Mouse (Mus musculus): Measurements from ENCODE around the gene Mdga2.

Mdga2 gene

GRCm38 (mm10) chr12:66705015-66705414 is 517.3 kb downstream of the Mdga2 start:
- no peak for DNase-seq (ENCODE audit: low read depth, low spot score)

DNA sequence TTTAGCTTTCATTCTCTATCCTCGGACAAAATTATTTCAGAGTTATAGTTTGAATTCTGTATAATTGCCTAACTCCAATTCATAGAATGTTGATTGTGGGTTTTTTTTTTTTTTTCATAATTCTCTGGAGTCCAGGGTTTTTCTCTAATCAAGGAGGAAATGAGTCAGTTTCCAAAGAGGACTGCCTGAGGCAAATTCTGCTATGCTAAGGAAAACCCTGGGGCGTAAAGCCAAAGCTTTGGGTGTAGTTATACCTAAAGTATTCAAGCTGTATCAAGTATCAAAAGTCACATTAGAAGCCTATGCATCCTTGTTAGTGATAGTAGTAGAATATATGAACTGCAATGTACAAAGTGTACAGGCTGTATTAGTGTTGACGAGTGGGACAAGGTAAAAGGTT is 519.6 kb downstream of the Mdga2 start:
- no peak for DNase-seq (ENCODE audit: low read depth, low spot score)

DNA sequence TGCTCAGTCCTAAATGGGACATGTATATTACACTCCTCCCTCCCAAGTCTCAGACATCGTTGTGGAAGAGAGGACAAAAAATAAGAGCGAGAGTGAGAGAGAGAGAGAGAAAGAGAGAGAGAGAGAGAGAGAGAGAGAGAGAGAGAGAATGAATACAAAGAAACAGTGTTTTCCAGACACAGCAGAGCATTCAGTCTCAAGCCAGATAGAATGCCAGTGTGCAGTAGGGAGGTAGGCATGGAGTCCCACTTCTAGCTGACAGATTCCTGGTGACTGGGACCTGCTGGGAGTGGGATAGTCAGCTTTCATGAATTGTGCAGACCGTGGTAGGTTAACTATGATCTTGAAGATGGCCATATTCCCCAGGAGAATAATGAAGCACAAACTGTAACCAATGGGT is 542.8 kb downstream of the Mdga2 start:
- no peak for DNase-seq (ENCODE audit: low read depth, low spot score)

DNA sequence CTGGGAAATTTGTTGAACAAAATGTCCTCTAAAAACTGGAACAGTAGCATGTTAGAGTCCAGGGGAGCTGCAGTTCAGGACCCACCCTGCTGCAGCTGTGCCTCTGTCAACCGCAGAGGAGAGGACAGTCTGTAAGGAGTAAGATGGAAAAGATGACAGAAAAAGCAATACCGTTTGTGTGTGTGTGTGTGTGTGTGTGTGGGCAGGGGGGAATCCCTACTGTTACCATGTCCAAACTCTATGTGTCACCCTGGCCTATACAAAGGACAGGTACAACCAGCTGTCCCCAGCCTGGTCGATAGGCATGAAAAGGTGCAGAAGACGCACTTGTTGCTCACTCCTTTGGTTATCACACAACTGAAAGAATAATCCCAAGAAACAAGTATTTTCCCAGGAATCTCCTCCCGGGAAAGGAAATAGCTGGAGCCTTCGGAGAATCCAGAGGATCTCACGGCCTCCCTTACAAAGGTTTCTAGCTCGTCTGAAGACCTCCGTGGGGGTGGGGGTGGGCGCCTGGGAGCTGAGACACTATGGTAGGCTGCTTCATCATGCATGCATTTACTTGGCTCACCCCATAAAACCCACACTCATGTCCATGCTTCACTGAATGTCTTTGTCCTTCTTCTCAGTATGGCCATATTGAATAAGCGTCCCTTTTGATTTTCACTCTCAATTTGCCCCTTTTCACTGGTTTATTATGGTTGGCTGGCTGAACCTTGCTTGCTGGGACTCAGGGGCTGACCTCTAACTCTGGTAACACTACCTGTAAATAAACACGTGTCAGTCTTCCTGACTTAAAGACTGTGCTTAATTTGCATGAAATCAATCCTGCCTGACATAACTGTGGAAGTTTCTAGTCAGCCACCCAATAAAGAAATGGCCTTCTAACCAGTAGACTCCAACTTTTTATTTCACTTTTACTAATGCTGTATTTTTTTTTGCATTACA is 573.5 kb downstream of the Mdga2 start:
- no peak for DNase-seq (ENCODE audit: low read depth, low spot score)

DNA sequence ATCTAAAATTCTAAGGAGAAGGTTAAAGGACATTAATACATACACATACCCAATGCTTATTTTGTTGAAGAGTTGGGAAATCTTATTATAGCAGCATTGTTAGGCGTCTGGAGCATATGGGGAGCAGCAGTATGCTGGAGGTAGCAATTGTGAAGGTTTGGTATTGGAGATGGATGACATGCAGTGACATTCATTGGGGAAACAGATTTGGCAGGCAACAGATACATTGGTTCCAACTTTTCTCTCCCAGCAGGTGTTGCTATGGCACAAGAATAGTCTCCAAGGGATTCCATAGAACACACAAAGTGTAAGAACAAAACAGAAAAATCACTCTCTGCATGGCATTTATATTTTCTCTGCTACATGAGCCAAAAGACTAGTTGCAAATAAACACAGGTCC is 581.9 kb downstream of the Mdga2 start:
- DNase-seq (ENCODE audit: low read depth, low spot score), result no peak

- no peak for DNase-seq (ENCODE audit: low read depth, low spot score)
Observed at GRCm38 (mm10) chr12:66619944-66620343, 602.4 kb downstream of the Mdga2 start.

GRCm38 (mm10) chr12:66591617-66592230 is 630.6 kb downstream of the Mdga2 start:
- no peak for DNase-seq (ENCODE audit: low read depth, low spot score)

DNA sequence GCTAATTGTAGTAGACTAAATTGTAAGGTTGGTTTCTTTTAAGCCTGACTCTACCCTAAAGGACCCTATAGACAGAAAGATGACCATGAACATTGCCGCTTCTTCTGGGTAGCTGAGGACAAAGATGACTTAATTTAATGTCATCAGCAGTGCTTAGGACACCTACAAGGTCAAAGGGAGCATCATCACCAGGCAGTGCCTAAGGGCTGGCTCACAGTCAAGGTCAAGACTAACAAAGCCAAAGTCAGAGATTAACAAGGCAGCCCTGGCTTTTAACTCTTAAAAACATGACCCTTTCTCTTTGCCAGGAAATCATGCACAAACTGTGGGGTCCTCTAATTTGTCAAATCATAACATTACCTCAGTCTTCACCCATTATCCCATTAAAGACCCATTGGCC is 657.0 kb downstream of the Mdga2 start:
- DNase-seq (ENCODE audit: low read depth, low spot score), result no peak

DNA sequence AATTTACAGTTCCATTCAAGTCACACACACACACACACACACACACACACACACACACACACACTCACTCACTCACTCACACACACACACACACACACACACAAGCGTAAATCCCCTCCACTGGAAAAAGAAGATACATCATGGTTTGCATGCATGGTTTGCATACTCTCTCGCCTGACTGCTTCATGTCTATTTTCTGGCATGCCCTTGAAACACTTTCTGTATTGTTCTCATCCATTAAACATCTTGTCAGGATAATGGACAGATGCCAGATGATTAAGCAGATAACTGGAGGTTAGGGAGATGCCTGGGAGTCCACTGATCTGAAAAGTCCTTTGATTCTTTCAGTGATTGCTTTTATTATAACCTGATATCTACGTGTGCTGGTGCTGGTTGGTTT is 665.5 kb downstream of the Mdga2 start:
- DNase-seq (ENCODE audit: low read depth, low spot score), result no peak

DNA sequence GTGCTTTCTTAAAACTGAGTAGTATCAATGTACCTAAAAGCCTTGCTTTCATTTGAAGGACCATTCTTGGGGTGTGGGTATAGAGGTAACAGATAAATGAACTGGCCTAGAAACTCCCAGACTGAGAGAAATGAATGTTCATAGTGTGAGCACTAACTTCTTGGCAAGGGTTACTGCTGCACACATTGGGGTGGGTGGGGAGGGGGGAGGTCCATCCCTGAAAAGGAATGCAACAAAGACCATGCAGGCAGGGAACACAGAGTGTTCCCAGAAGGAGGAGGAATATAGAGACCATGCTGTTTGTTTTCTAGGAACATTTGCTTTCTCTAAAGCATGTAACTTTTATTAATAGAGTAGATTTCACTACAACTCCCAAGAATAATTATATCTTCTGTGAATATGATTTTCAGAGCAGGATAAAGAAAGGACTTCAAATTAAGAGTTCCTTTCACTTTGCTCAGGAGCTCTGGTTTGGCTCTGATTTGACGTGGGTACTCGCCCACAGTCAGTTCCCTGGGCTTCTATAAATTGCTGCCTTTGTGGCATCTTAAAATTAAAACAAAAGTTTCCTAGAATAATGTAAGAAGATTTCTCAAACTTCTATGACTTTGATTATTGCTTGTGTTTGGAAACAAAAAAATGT is 666.0 kb downstream of the Mdga2 start:
- no peak for DNase-seq (ENCODE audit: low read depth, low spot score)

DNA sequence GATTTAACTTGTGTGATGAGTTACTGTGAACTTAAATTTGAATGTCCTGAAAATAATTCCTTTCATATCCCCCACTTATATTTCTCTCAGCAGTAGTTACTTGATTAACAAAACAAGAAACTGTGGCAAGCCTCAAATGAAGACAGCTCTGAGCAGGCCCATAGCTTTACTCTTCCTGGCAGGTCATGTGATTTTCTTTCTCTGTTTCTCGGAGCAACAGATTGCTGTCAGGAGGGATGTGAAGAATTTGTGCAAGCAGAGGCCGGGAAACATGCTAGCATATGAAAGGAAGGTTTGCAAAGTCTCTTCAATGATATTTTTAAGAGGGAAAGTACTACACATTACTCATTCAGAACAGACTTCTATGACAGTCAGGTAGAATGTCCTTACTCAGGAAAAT is 697.4 kb downstream of the Mdga2 start:
- DNase-seq (ENCODE audit: low read depth, low spot score), result no peak

DNA sequence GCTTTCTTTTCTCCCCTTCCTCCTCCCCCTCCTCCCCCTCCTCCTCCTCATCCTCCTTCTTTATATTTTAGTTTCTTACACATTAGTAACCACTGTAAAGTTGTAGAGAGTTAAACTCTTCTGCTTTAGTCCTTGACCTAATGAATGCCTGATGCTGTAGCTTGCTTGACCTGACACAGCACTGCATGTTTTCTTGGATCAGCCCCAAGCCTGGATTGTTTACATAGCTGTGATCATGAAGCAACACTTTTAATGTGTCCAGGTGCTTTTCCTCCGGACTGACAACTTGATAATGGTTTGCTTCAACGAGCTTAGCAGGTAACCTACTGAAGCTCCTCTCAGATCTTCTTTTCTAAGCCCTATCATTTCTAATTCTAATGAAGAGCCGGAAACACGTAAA is 723.1 kb downstream of the Mdga2 start:
- no peak for DNase-seq (ENCODE audit: low read depth, low spot score)

DNA sequence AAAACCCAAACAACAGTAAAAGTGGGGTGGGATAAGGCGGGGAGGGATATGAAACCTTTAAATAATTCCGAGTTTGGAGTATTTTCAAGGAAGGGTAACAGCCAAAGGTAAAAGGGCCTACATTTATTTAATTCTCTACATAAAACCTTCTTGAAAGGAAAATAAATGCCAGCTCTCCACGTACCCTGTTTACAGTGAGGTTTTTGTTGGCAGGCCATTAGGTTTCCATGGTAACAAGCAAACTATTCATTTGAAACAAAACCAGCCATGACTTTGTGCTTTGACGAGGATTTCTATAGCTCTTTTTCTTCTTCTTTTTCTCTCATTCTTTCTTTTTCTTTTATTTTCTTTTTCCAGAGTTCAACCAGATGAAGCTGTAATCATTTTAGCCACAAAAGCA is 751.5 kb downstream of the Mdga2 start:
- no peak for DNase-seq (ENCODE audit: low read depth, low spot score)

DNA sequence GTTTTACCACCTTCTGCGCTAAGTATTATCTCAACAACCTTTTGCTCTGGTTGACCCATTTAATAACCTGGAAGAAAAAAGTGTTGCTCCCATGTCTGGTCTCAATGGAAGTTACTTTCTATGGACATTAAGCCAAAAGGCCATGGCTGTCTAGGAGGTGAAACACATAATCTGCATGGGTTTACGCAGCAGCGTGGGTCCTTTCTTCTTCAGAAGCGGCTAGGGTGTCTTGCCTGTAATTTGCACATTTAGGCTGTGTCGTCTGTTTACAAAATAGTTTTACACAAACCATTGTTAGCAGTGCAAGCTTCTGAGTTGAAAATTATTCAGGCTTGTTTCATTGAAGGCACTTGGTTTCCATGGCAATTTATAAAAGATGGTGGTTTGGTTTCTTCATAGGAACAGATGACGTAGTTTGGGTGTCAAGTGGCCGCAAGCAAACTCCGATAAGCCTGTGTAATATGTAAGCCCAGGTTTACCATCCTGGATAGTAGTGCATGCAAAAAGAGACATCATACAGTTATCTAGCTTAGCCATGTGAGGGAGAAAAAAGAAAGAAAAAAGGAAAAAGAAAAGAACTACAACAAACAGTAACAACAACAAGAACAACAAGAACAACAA is 752.0 kb downstream of the Mdga2 start:
- DNase-seq (ENCODE audit: low read depth, low spot score), result no peak

DNA sequence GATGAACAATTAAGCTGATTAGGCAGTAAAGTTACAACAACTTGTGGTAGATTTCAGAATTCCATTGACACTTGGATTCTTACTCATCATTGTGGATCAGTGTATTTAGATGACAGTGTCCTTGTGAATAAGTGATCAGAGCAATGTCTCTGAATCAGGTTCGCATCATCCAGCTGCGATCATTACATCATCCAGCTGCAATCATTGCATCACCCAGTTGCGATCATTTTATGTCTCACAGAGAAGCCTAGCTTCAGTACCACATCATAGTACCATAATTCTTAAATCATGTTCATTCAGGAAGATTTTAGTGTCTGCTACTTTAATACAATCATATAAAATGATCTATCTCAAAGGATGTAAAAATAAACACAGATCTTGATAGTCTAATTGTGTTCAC is 756.8 kb downstream of the Mdga2 start:
- DNase-seq (ENCODE audit: low read depth, low spot score), result no peak

DNA sequence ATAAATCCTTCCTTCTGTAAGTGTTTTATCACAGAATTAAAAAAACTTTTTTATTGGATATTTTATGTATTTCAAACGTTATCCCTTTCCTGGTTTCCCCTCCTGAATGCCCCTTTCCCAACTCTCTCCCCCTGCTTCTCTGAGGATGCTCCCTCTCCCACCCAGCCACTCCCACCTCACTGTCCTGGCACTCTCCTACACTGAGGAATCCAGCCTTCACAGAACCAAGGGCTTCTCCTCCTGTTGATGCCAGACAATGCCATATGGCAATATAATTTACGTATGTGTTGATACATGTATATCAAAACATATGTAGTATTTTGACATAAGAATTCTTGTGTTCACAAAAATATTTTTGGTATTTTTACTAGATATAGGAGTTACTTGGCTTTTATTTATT is 779.0 kb downstream of the Mdga2 start:
- DNase-seq (ENCODE audit: low read depth, low spot score), result no peak
